Mouse (Mus musculus): Measurements from ENCODE around the gene Smim7. TPM values are rescaled to one million over a fixed set of nuclear protein-coding genes. Genes with fewer than 3 reads are reported as not detected.

Smim7 gene
- total and polyA plus RNA-seq, 3 experiments = 39.3 to 43.6 TPM; not detected in 1

DNA sequence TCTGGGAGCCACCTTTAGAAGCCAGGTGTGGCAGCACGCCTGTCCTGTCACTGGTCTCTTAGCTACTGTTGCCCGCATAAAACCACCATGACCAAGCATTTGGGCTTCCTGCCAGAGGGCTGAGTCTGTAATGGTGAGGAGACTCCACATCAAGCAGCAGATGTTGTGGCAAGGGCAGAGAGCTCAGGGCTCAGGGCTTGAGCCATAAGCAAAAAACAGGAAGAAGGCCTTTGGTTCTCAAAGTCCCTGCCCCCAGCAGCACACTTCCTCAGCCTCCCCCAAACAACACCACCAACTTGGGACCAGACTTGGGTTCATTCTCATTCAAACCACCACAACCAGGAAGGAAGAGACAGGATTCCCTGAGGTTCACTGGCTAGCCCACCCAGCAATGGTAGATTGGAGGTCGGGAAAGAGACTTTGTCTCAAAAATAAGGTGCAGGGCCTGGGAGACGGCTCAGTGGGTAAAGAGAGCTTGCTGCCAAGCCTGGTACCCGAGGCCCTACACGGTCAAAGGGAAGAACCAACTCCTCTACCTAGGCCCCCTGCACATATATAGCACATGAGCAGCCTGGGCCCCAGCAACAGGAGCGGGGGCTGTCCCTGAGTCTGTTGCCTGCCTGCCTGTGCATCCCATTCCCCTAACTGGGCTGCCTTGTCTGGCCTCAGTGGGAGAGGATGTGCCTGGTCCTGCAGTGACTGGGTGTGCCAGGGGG, 12.3 kb upstream of the Smim7 start:
- Histone ChIP-seq H3K9ac (ENCODE audit: control insufficient read depth, low read depth, low read length, poor library complexity, severe bottlenecking) (no peak overlapping the region), H3K4me3 (ENCODE audit: control insufficient read depth in 1 of 2, insufficient read depth in 1 of 2, low read depth in 2 of 2, low read length in 2 of 2) (no peak overlapping the region), H3K36me3 (ENCODE audit: control insufficient read depth in 1 of 2, insufficient read depth in 2 of 2, low read length in 2 of 2) (no peaks in the 10 kb centered on the region), H3K79me2 (ENCODE audit: control insufficient read depth, insufficient read depth, low read length, poor library complexity) (no peaks in the 10 kb centered on the region), H3K9me3 (replicated peaks; ENCODE audit: insufficient read depth, low read length) (no peaks in the 10 kb centered on the region), H3K27me3 (ENCODE audit: control insufficient read depth in 1 of 2, insufficient read depth in 2 of 2, low read length in 2 of 2) (no peaks in the 10 kb centered on the region), H3K27ac (ENCODE audit: control insufficient read depth, low read depth, low read length) (no peak overlapping the region), H3K4me1 (ENCODE audit: control insufficient read depth in 1 of 2, insufficient read depth in 2 of 2, low read length in 2 of 2) (peaks cover 0 to 9% of the 10 kb centered on the region in 2 experiments; a peak in 2 of 4 replicates)
- peak; percentile 64 for DNase-seq (ENCODE audit: low read depth, low spot score)
- TF ChIP-seq ETS1 (IDR thresholded peaks at IDR 0.05; ENCODE audit: low read depth, low read length) (0 out of 2 replicates have a peak, but pooled peaks have one; percentile 37), UBTF (IDR thresholded peaks at IDR 0.05; ENCODE audit: borderline replicate concordance, insufficient read depth, low read depth, low read length) (no peak)

DNA sequence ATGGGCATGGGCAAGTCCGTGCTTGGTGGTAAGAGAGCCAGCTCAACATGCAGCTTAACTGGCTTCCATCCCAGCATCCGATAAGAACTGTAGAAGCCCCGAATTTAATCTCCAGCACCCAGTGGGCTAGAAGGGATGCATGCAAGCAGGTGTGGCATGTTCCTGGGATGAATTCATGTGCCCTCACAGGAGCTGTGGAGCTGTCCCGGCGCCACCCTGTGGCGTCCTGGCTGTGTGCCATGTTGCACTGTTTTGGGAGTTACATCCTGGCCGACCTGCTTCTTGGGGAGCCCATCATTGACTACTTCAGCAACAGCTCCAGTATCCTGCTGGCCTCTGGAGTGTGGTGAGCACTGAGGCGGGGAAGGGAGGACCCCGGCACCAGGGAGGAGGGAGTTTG, 8.5 kb upstream of the Smim7 start:
- Histone ChIP-seq H3K36me3 (ENCODE audit: control insufficient read depth in 1 of 2, insufficient read depth in 2 of 2, low read length in 2 of 2) (no peaks in the 10 kb centered on the region), H3K4me3 (ENCODE audit: control insufficient read depth in 1 of 2, insufficient read depth in 1 of 2, low read depth in 2 of 2, low read length in 2 of 2) (no peak overlapping the region), H3K9ac (ENCODE audit: control insufficient read depth, low read depth, low read length, poor library complexity, severe bottlenecking) (no peak overlapping the region), H3K79me2 (ENCODE audit: control insufficient read depth, insufficient read depth, low read length, poor library complexity) (no peaks in the 10 kb centered on the region), H3K27ac (ENCODE audit: control insufficient read depth, low read depth, low read length) (no peak overlapping the region), H3K9me3 (replicated peaks; ENCODE audit: insufficient read depth, low read length) (no peaks in the 10 kb centered on the region), H3K27me3 (ENCODE audit: control insufficient read depth in 1 of 2, insufficient read depth in 2 of 2, low read length in 2 of 2) (no peaks in the 10 kb centered on the region), H3K4me1 (ENCODE audit: control insufficient read depth in 1 of 2, insufficient read depth in 2 of 2, low read length in 2 of 2) (peaks cover 0 to 9% of the 10 kb centered on the region in 2 experiments; a peak in 2 of 4 replicates)
- TF ChIP-seq CTCF (IDR thresholded peaks at IDR 0.05 in 2 of 3, conservative IDR thresholded peaks at IDR 0.05 in 1 of 3; ENCODE audit: control insufficient read depth in 1 of 3, insufficient read depth in 1 of 3, low read depth in 2 of 3, low read length in 3 of 3, poor library complexity in 1 of 3, severe bottlenecking in 1 of 3) = peak in 1 of 3 experiments; percentile 36; a peak in 2 of 6 replicates
- TF ChIP-seq ELF1 (IDR thresholded peaks at IDR 0.05; ENCODE audit: low read depth, low read length) = no peak
- no peak for TF ChIP-seq ZC3H11A (IDR thresholded peaks at IDR 0.05; ENCODE audit: low read depth, low read length)
- DNase-seq (ENCODE audit: low read depth, low spot score) = no peak

DNA sequence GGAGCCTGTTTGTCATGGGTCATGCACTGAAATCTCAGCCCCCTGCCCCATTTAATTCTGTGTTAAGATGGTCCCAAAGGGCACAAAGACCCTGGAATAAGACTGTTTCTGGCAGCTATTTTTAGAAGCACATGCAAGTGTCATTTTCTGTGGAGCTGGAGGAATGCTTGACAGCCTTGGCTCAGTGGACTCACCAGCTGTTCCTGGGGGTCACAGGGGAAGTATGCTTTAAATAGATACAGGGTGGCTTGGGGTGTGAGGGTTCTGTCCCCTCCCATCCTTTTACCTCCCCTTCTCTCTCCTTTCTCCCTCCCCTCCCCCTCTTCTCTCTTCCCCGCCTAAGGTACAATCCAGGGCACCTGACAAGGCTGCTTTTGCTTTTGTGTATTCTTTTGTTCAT, 7.1 kb upstream of the Smim7 start:
- Histone ChIP-seq H3K27ac (ENCODE audit: control insufficient read depth, low read depth, low read length) (no peak overlapping the region), H3K27me3 (ENCODE audit: control insufficient read depth in 1 of 2, insufficient read depth in 2 of 2, low read length in 2 of 2) (no peaks in the 10 kb centered on the region), H3K36me3 (ENCODE audit: control insufficient read depth in 1 of 2, insufficient read depth in 2 of 2, low read length in 2 of 2) (no peaks in the 10 kb centered on the region), H3K4me3 (ENCODE audit: control insufficient read depth in 1 of 2, insufficient read depth in 1 of 2, low read depth in 2 of 2, low read length in 2 of 2) (no peak overlapping the region), H3K4me1 (ENCODE audit: control insufficient read depth in 1 of 2, insufficient read depth in 2 of 2, low read length in 2 of 2) (peaks cover 0 to 5% of the 10 kb centered on the region in 2 experiments; a peak in 1 of 4 replicates), H3K79me2 (ENCODE audit: control insufficient read depth, insufficient read depth, low read length, poor library complexity) (no peaks in the 10 kb centered on the region), H3K9me3 (replicated peaks; ENCODE audit: insufficient read depth, low read length) (no peaks in the 10 kb centered on the region), H3K9ac (ENCODE audit: control insufficient read depth, low read depth, low read length, poor library complexity, severe bottlenecking) (no peak overlapping the region)
- TF ChIP-seq SMC3 (IDR thresholded peaks at IDR 0.05; ENCODE audit: low read depth, low read length) = no peak
- TF ChIP-seq GATA1 (IDR thresholded peaks at IDR 0.05; ENCODE audit: low read depth, low read length) = no peak
- TF ChIP-seq TCF12 (IDR thresholded peaks at IDR 0.05; ENCODE audit: low read depth, low read length) = no peak
- no peak for TF ChIP-seq RCOR1 (IDR thresholded peaks at IDR 0.05; ENCODE audit: low read depth, low read length)
- no peak for TF ChIP-seq UBTF (IDR thresholded peaks at IDR 0.05; ENCODE audit: borderline replicate concordance, insufficient read depth, low read depth, low read length)
- TF ChIP-seq TBP (IDR thresholded peaks at IDR 0.05; ENCODE audit: low read depth, low read length) = no peak
- TF ChIP-seq NELFE (IDR thresholded peaks at IDR 0.05; ENCODE audit: low read depth, low read length) = no peak
- no peak for TF ChIP-seq POLR2AphosphoS2 (IDR thresholded peaks at IDR 0.05; ENCODE audit: low read length)
- no peak for TF ChIP-seq BHLHE40 (IDR thresholded peaks at IDR 0.05; ENCODE audit: borderline replicate concordance, low read depth, low read length)
- no peak for TF ChIP-seq HCFC1 (IDR thresholded peaks at IDR 0.05; ENCODE audit: low read depth, low read length)
- no peak for TF ChIP-seq KAT2A (conservative IDR thresholded peaks at IDR 0.05; ENCODE audit: low read depth, low read length)
- TF ChIP-seq JUND (IDR thresholded peaks at IDR 0.05; ENCODE audit: low read depth, low read length) = no peak
- no peak for DNase-seq (ENCODE audit: low read depth, low spot score)

Measured in MEL (cell line).